Mouse (Mus musculus) MEL (cell line): Measurements from ENCODE around the gene Asf1b. TPM values are rescaled to one million over a fixed set of nuclear protein-coding genes. Genes with fewer than 3 reads are reported as not detected.

Experiments
- DNase-seq: peaks from one replicate; pipeline ENCODE4 v3.0.0; 2011; ENCODE audit warnings: low read depth, low spot score
- H3K27ac ChIP-seq: 2 replicates; pipeline ENCODE4 v1.5.1; 2012; ENCODE audit warnings: low read depth, mild to moderate bottlenecking, control low read depth, low read length, moderate library complexity; ENCODE audit not compliant: control insufficient read depth
- H3K27me3 ChIP-seq, 2 experiments: fragments of 150-350 bp in 1 of 2; sonication (generic) in 1 of 2; 2 replicates each; pipeline ENCODE4 v1.6.1; 2012; ENCODE audit warnings: low read length in 2 of 2, mild to moderate bottlenecking in 2 of 2, improper control_type of control experiment in 1 of 2, moderate library complexity in 1 of 2; ENCODE audit not compliant: insufficient read depth in 2 of 2, control insufficient read depth in 1 of 2
- H3K36me3 ChIP-seq, 2 experiments: 2 replicates each; pipeline ENCODE4 v1.6.1; 2012 to 2014; ENCODE audit warnings: low read length in 2 of 2, improper control_type of control experiment in 1 of 2, inconsistent platforms in 1 of 2, mild to moderate bottlenecking in 1 of 2; ENCODE audit not compliant: insufficient read depth in 2 of 2, control insufficient read depth in 1 of 2
- H3K4me1 ChIP-seq, 2 experiments: fragments of 150-350 bp in 1 of 2; sonication (generic) in 1 of 2; 2 replicates each; pipeline ENCODE4 v1.6.1; 2012; ENCODE audit warnings: low read length in 2 of 2, improper control_type of control experiment in 1 of 2, mild to moderate bottlenecking in 1 of 2; ENCODE audit not compliant: insufficient read depth in 2 of 2, control insufficient read depth in 1 of 2
- H3K4me3 ChIP-seq, 2 experiments: fragments of 150-350 bp in 1 of 2; sonication (generic) in 1 of 2; 2 replicates each; pipeline ENCODE4 v1.5.1; 2012; ENCODE audit warnings: low read depth in 2 of 2, low read length in 2 of 2, mild to moderate bottlenecking in 2 of 2, moderate library complexity in 2 of 2, control low read depth in 1 of 2, improper control_type of control experiment in 1 of 2; ENCODE audit not compliant: control insufficient read depth in 1 of 2, insufficient read depth in 1 of 2
- H3K79me2 ChIP-seq: 2 replicates; pipeline ENCODE4 v1.6.1; 2012; ENCODE audit warnings: mild to moderate bottlenecking, low read length, moderate library complexity; ENCODE audit not compliant: control insufficient read depth, poor library complexity, insufficient read depth
- H3K9ac ChIP-seq: 2 replicates; pipeline ENCODE4 v1.6.1; 2012; ENCODE audit warnings: low read depth, mild to moderate bottlenecking, control low read depth, low read length, moderate library complexity; ENCODE audit not compliant: control insufficient read depth, poor library complexity, severe bottlenecking
- H3K9me3 ChIP-seq: fragments of 150-350 bp; sonication (generic); replicated peaks from 2 replicates; pipeline ENCODE4 v1.6.1; 2012; ENCODE audit warnings: mild to moderate bottlenecking, low read length, improper control_type of control experiment, moderate library complexity; ENCODE audit not compliant: insufficient read depth
- BHLHE40 ChIP-seq: IDR thresholded peaks from 2 replicates; pipeline ENCODE4 v1.6.1; 2012; ENCODE audit warnings: low read depth, mild to moderate bottlenecking, inconsistent platforms, low read length, improper control_type of control experiment, borderline replicate concordance
- E2F4 ChIP-seq: IDR thresholded peaks from 2 replicates; pipeline ENCODE4 v1.6.1; 2011; ENCODE audit warnings: low read depth, low read length, improper control_type of control experiment, borderline replicate concordance
- ELF1 ChIP-seq: IDR thresholded peaks from 2 replicates; pipeline ENCODE4 v1.6.1; 2014; ENCODE audit warnings: low read depth, mild to moderate bottlenecking, inconsistent platforms, low read length, improper control_type of control experiment, moderate library complexity
- ETS1 ChIP-seq: IDR thresholded peaks from 2 replicates; pipeline ENCODE4 v1.6.1; 2012; ENCODE audit warnings: low read depth, mild to moderate bottlenecking, inconsistent platforms, low read length, improper control_type of control experiment, moderate library complexity
- GABPA ChIP-seq: IDR thresholded peaks from 2 replicates; pipeline ENCODE4 v1.6.1; 2012; ENCODE audit warnings: low read depth, mild to moderate bottlenecking, inconsistent platforms, low read length, improper control_type of control experiment, moderate library complexity
- HCFC1 ChIP-seq: IDR thresholded peaks from 2 replicates; pipeline ENCODE4 v1.6.1; 2012; ENCODE audit warnings: low read depth, mild to moderate bottlenecking, inconsistent platforms, low read length, improper control_type of control experiment, moderate library complexity
- MAFK ChIP-seq: IDR thresholded peaks from 2 replicates; pipeline ENCODE4 v1.6.1; 2011; ENCODE audit warnings: low read depth, mild to moderate bottlenecking, low read length, improper control_type of control experiment, borderline replicate concordance
- MAZ ChIP-seq: IDR thresholded peaks from 2 replicates; pipeline ENCODE4 v1.6.1; 2012; ENCODE audit warnings: low read depth, mild to moderate bottlenecking, inconsistent platforms, low read length, improper control_type of control experiment
- MEF2A ChIP-seq: IDR thresholded peaks from 2 replicates; pipeline ENCODE4 v1.6.1; 2014; ENCODE audit warnings: low read depth, mild to moderate bottlenecking, inconsistent platforms, low read length, improper control_type of control experiment; ENCODE audit not compliant: poor library complexity, insufficient replicate concordance, severe bottlenecking; ENCODE audit errors: extremely low read depth
- MXI1 ChIP-seq: IDR thresholded peaks from 2 replicates; pipeline ENCODE4 v1.6.1; 2011; ENCODE audit warnings: mild to moderate bottlenecking, low read depth, low read length, improper control_type of control experiment
- MYB ChIP-seq: IDR thresholded peaks from 2 replicates; pipeline ENCODE4 v1.6.1; 2011; ENCODE audit warnings: mild to moderate bottlenecking, low read depth, low read length, improper control_type of control experiment
- MYC ChIP-seq: IDR thresholded peaks from 2 replicates; pipeline ENCODE4 v1.6.1; 2011; ENCODE audit warnings: low read depth, mild to moderate bottlenecking, low read length, improper control_type of control experiment, moderate library complexity
- NELFE ChIP-seq: IDR thresholded peaks from 2 replicates; pipeline ENCODE4 v1.6.1; 2011; ENCODE audit warnings: low read depth, low read length, improper control_type of control experiment
- NRF1 ChIP-seq: IDR thresholded peaks from 2 replicates; pipeline ENCODE4 v1.6.1; 2014; ENCODE audit warnings: low read depth, mild to moderate bottlenecking, inconsistent platforms, low read length, improper control_type of control experiment, moderate library complexity; ENCODE audit not compliant: poor library complexity, insufficient read depth, severe bottlenecking
- POLR2AphosphoS5 ChIP-seq: IDR thresholded peaks from 2 replicates; pipeline ENCODE4 v1.6.1; 2012; ENCODE audit warnings: low read depth, borderline replicate concordance, mild to moderate bottlenecking, inconsistent platforms, low read length, moderate library complexity, mixed read lengths
- RAD21 ChIP-seq: IDR thresholded peaks from 2 replicates; pipeline ENCODE4 v1.6.1; 2011; ENCODE audit warnings: mild to moderate bottlenecking, low read depth, low read length, improper control_type of control experiment
- SMC3 ChIP-seq: IDR thresholded peaks from 2 replicates; pipeline ENCODE4 v1.6.1; 2011; ENCODE audit warnings: low read depth, low read length, improper control_type of control experiment
- TAL1 ChIP-seq: IDR thresholded peaks from 2 replicates; pipeline ENCODE4 v1.6.1; 2012; ENCODE audit warnings: mild to moderate bottlenecking, inconsistent platforms, low read length, moderate library complexity, mixed read lengths
- USF1 ChIP-seq: IDR thresholded peaks from 2 replicates; pipeline ENCODE4 v1.6.1; 2014; ENCODE audit warnings: low read depth, mild to moderate bottlenecking, inconsistent platforms, low read length, improper control_type of control experiment, moderate library complexity
- USF2 ChIP-seq, 2 experiments: IDR thresholded peaks; 2 replicates each; pipeline ENCODE4 v1.6.1; 2011 to 2012; ENCODE audit warnings: improper control_type of control experiment in 2 of 2, low read length in 2 of 2, borderline replicate concordance in 1 of 2, inconsistent platforms in 1 of 2, low read depth in 1 of 2, mild to moderate bottlenecking in 1 of 2; ENCODE audit not compliant: insufficient read depth in 1 of 2
- ZC3H11A ChIP-seq: IDR thresholded peaks from 2 replicates; pipeline ENCODE4 v1.6.1; 2012; ENCODE audit warnings: low read depth, mild to moderate bottlenecking, inconsistent platforms, low read length, improper control_type of control experiment
- ZKSCAN1 ChIP-seq: IDR thresholded peaks from 2 replicates; pipeline ENCODE4 v1.6.1; 2012; ENCODE audit warnings: low read depth, mild to moderate bottlenecking, inconsistent platforms, low read length, improper control_type of control experiment, moderate library complexity
- ZMIZ1 ChIP-seq: IDR thresholded peaks from 2 replicates; pipeline ENCODE4 v1.6.1; 2012; ENCODE audit warnings: low read depth, mild to moderate bottlenecking, inconsistent platforms, low read length, improper control_type of control experiment, moderate library complexity
- polyA plus RNA-seq, 2 experiments: library from polyadenylated mRNA; stranded (reverse) in 1 of 2; unstranded in 1 of 2; fragments of >175 nt in 1 of 2; fragments of >200 nt in 1 of 2; gene quantifications; 2 replicates each; pipeline versions ENCODE4 v1.2.1 to v1.2.4; 2012; ENCODE audit warnings: low replicate concordance in 2 of 2, low read depth in 1 of 2; ENCODE audit not compliant: insufficient read length in 2 of 2, insufficient read depth in 1 of 2, missing spikeins in 1 of 2
- total RNA-seq: library from RNA; depleted of rRNA; stranded (reverse); fragments of 300-350 nt; gene quantifications from 2 replicates; pipeline ENCODE4 v1.2.3, GENCODE M21; 2012

Gene Asf1b
- total and polyA plus RNA-seq, 3 experiments, result 84.3 to 137 (median 113) TPM

DNA sequence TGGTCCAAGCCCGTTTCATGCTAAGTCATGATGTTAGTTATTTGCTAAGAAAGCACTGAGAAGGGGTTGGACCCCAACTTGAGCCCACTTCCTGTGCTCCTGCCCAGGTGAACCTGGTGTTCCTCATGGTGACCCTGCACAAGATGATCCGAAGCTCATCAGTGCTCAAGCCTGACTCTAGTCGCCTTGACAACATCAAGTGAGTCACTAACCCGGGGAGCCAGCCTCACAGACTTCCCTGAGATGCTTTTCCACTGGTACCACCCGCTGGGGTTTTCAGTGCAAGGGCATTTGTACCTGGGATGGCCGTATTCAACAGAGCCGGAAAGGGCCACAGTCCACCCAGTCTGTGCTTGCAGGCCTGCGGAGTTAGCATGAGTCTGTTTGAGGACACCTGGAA, 19.9 kb upstream of the Asf1b start:
- no peaks in the 10 kb centered on the region; a peak in 2 of 4 replicates for H3K36me3 ChIP-seq

DNA sequence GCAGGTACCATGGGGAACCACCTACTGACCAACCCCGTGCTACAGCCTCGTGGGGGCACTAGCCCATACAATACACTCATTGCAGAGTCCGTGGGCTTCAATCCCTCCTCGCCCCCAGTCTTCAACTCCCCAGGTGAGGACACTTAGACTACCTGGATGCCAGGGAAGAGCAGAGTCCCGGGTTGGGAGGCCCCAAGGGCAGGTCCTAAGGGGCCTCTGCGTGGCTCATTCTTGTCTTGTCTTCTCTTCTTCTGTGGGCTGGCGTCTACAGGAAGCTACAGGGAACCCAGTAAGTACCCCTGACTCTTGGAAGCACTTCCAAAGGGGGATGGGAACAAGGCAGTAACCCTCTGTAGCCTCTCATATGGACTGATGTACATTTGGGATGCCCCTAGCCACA, 17.7 kb upstream of the Asf1b start:
- H3K9ac ChIP-seq, result no peak overlapping the region
- H3K79me2 ChIP-seq, result no peaks in the 10 kb centered on the region
- H3K27ac ChIP-seq, result no peak overlapping the region
- no peak overlapping the region for H3K4me3 ChIP-seq
- H3K4me1 ChIP-seq, result no peaks in the 10 kb centered on the region
- H3K36me3 ChIP-seq, result no peaks in the 10 kb centered on the region; a peak in 2 of 4 replicates
- DNase-seq, result no peak
- no peaks in the 10 kb centered on the region for H3K9me3 ChIP-seq
- no peaks in the 10 kb centered on the region for H3K27me3 ChIP-seq
- TF ChIP-seq MXI1, result no peak
- TF ChIP-seq ETS1, result no peak
- TF ChIP-seq TAL1, result no peak
- no peak for TF ChIP-seq GABPA
- no peak for TF ChIP-seq E2F4
- TF ChIP-seq MYB, result no peak
- TF ChIP-seq USF2 (IDR thresholded peaks at IDR 0.05; ENCODE audit: borderline replicate concordance in 1 of 2, insufficient read depth in 1 of 2, low read depth in 1 of 2, low read length in 2 of 2), result no peak
- no peak for TF ChIP-seq MAZ
- TF ChIP-seq POLR2AphosphoS5, result no peak
- TF ChIP-seq ZC3H11A, result no peak
- TF ChIP-seq MAFK, result no peak
- no peak for TF ChIP-seq SMC3
- TF ChIP-seq RAD21, result no peak
- no peak for TF ChIP-seq USF1
- no peak for TF ChIP-seq HCFC1
- no peak for TF ChIP-seq NELFE
- no peak for TF ChIP-seq MYC

More for the DNA sequence above, 19.9 kb upstream of the Asf1b start:
- Histone ChIP-seq H3K9ac (no peak overlapping the region), H3K4me3 (no peak overlapping the region), H3K27me3 (no peaks in the 10 kb centered on the region), H3K79me2 (no peaks in the 10 kb centered on the region), H3K9me3 (no peaks in the 10 kb centered on the region), H3K27ac (no peak overlapping the region), H3K4me1 (no peaks in the 10 kb centered on the region)
- no peak for DNase-seq
- TF ChIP-seq ZKSCAN1 (no peak), MEF2A (no peak), NRF1 (no peak), ELF1 (no peak), MAZ (no peak), MAFK (no peak), BHLHE40 (no peak), POLR2AphosphoS5 (no peak), E2F4 (no peak), ZMIZ1 (no peak), USF1 (no peak)
